Mouse (Mus musculus): ENCODE data around the gene Aadacl4.
"Not testable (repeated sequence)": the region's sequence is repeated elsewhere in the genome, so short reads cannot be mapped to it uniquely, and the experiment has no call there.

The Aadacl4 gene

DNA sequence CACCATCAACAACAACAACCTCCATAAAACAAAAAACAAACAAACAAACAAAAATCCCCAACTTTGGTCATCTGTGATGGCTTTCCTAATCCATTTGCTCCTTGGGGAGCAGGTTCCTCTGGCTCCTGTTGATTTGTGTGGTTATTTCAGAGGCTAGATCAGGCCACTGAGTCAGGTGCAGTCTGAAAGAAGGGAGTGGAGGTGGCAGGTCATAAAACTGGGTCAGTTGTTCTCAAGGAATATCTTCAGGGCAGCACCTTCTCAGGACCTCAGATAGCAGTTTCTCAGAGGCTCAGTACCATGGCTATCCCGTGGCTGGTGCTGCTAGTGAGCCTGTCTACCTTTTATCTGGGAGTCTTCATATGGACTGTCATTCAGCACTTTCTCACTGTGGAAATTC, at the start of gene Aadacl4:
Aadacl4 (plus strand) TSS at position 301 of the 400 bp plus-strand sequence.
- no peak for DNase-seq (ENCODE audit: low read depth, low spot score)

DNA sequence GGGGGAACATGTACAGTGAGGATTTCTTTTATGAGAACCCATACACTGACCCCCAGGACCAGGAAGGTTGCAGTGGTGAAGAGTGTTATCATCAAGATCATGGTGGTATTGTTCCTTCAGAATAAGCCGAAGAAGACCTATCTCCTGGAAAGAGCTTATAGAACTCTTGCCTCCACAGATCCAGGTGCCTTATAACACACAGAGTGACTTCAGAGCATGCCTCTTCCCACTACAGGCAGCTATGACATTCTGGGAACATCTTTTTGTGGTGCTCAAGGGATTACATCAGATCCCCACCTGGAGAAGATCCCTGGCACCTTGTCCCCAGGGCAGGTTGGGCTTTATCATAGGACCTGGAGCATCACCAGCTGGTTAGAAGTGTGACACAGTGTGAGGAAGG, 48.5 kb upstream of the Aadacl4 start, which contains the start of gene Gm13124:
Gm13124 (minus strand) TSS at position 101 of the 400 bp plus-strand sequence.
- DNase-seq (ENCODE audit: low read depth, low spot score): no peak

DNA sequence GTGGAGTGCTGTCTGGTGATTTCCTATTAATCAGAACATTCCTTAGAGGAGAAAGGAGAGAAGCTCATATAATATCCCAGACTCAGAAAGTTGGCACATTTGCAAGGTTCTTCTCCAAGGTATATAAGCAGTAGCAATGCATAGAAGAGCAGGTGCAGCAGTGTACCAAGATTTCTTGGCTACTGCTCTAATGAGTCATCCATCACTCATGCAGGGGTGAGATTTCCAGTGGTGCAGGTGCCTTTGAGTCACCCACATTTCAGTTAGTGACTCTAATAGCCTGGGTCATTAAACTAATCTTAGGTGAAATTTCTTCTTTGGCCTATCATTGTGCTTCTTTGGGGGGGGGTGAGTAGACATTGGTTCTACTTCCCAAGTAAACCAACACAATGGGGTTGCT, 45.8 kb upstream of the Aadacl4 start:
- no peak for DNase-seq (ENCODE audit: low read depth, low spot score)

DNA sequence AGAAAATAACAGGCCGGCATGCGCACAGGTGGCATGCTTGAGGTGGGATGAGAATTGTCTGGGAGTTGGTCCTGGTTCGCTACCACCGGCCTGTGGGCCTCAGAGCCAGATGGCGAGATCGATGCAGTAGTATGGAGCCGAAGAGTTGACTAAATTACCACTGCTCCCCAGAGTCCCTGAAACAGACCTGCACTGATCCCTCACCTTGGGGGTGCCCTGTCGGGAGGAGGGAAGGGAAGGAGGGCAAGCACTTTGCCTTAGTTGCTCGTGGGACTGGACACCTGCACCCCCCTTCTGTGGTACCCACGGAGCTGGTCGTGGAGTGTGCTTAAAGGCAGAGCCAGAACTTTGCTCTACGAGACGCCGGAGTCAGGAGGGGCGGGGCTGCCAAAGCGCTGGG, 27.3 kb upstream of the Aadacl4 start:
- DNase-seq (ENCODE audit: low read depth, low spot score): not testable (repeated sequence)

DNA sequence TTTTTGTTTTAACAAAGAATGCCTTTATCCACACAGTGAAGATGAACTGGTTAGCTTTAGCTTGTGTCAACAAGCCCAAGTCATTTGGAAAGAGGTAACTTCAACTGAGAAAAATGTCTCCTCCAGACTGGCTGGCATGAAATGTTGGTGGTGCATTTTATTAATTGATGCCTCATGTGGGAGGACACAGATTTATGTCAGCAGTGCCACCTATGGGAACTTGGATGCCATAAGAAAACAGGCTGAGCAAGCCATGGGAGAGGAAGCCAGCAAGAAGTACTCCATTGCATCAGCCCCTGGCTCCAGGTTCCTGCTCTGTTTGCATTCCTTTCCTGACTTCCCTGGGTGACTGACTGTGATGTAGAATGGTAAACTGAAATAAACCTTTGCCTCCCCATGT, 20.7 kb upstream of the Aadacl4 start:
- no peak for DNase-seq (ENCODE audit: low read depth, low spot score)

DNA sequence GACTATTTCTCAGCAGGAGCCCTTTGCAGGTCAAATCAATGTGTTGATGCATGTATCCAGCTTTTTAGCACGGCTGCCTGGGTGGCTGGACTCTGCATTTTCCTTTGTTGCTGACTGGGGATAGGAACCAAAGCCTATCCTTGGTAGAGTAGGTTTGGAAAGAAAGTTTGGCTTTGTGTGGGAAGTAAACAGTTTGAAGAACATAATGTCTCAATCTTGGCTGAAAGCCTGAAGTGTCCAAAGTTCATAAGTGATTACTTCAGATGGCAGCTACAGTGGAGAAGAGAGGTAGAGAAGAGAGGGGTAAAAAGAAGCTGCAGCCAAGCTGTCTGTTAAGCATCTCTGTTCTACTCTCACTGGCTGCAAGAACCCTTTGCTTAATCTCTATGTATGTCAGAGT, 1.1 kb downstream of the Aadacl4 start:
- no peak for DNase-seq (ENCODE audit: low read depth, low spot score)

DNA sequence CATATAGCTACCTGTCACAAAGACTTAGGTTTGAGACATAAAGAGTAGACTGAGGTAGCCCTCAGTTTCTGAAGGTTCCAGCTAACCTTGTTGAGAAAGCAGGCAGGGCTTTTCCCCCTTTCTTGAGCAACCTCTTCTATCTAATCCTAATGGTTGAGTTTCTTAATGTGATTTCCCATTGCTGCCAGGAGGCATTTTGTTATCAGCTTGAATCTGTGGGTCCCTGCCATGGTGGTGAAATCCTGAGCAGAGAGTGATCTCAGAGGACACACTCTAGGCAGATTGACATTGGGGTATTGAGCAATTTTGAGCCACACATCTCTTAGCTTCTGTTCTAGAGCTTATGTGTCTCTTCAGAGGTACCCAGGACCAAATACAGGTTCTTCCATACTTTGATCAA, 24.8 kb downstream of the Aadacl4 start:
- no peak for DNase-seq (ENCODE audit: low read depth, low spot score)
